Mouse (Mus musculus): ENCODE results near the gene Dnajc22. TPM values are rescaled to one million over a fixed set of nuclear protein-coding genes. Genes with fewer than 3 reads are reported as not detected.

The Dnajc22 gene
- polyA plus RNA-seq, 1 experiment from 2014 or later: 0.99 TPM

- H3K4me3 ChIP-seq: peak overlapping the region; percentile 17; the same call in 1 of the 2 replicates
- H3K4me1 ChIP-seq: peaks cover 46% of the 10 kb centered on the region
- H3K27me3 ChIP-seq (ENCODE audit: low read depth, poor library complexity, severe bottlenecking): no peaks in the 10 kb centered on the region; the same call in 1 of the 2 replicates
- H3K9me3 ChIP-seq (replicated peaks): no peaks in the 10 kb centered on the region
- peak overlapping the region; percentile 50 for H3K27ac ChIP-seq (replicated peaks)
- DNase-seq (ENCODE audit: low spot score): peak; percentile 45
- peaks cover 37% of the 10 kb centered on the region for H3K36me3 ChIP-seq
- WGBS: 40% methylated on average over 11 of the region's 11 CpGs
Observed at GRCm38 (mm10) chr15:99129441-99129840, 36.5 kb downstream of the Dnajc22 start.

- DNase-seq (ENCODE audit: low spot score): no peak
- WGBS: 67% methylated on average over 22 of the region's 22 CpGs
- Histone ChIP-seq H3K9me3 (replicated peaks) (no peaks in the 10 kb centered on the region), H3K27me3 (ENCODE audit: low read depth, poor library complexity, severe bottlenecking) (no peaks in the 10 kb centered on the region; the same call in 1 of the 2 replicates), H3K4me3 (peak overlapping the region; percentile 17; the same call in 1 of the 2 replicates), H3K4me1 (peaks cover 46% of the 10 kb centered on the region), H3K27ac (replicated peaks) (peak overlapping the region; percentile 50), H3K36me3 (peaks cover 44% of the 10 kb centered on the region)
Observed at GRCm38 (mm10) chr15:99129956-99130910, 37.3 kb downstream of the Dnajc22 start.

- Histone ChIP-seq H3K9me3 (replicated peaks) (peaks cover 13% of the 10 kb centered on the region; the same call in 1 of the 2 replicates), H3K36me3 (peaks cover 55% of the 10 kb centered on the region), H3K4me3 (no peak overlapping the region), H3K27me3 (ENCODE audit: low read depth, poor library complexity, severe bottlenecking) (no peaks in the 10 kb centered on the region), H3K27ac (replicated peaks) (no peak overlapping the region), H3K4me1 (peaks cover 11% of the 10 kb centered on the region)
- WGBS: 87% methylated on average over 5 of the region's 5 CpGs
- DNase-seq (ENCODE audit: low spot score): no peak
Observed at GRCm38 (mm10) chr15:99138389-99138788, 45.4 kb downstream of the Dnajc22 start.

- DNase-seq (ENCODE audit: low spot score): peak; percentile 58
- Histone ChIP-seq H3K27me3 (ENCODE audit: low read depth, poor library complexity, severe bottlenecking) (no peaks in the 10 kb centered on the region), H3K27ac (replicated peaks) (peak overlapping the region; percentile 7), H3K9me3 (replicated peaks) (peaks cover 13% of the 10 kb centered on the region; the same call in 1 of the 2 replicates), H3K4me1 (peaks cover 11% of the 10 kb centered on the region), H3K36me3 (peaks cover 45% of the 10 kb centered on the region), H3K4me3 (no peak overlapping the region)
- 69% methylated on average over 6 of the region's 6 CpGs for WGBS
Observed at GRCm38 (mm10) chr15:99139669-99140068, 46.7 kb downstream of the Dnajc22 start.

GRCm38 (mm10) chr15:99150516-99150915 is 57.5 kb downstream of the Dnajc22 start:
- peaks cover 94% of the 10 kb centered on the region for H3K36me3 ChIP-seq
- peaks cover 5% of the 10 kb centered on the region for H3K4me1 ChIP-seq
- no peak overlapping the region for H3K27ac ChIP-seq (replicated peaks)
- no peak for DNase-seq (ENCODE audit: low spot score)
- H3K27me3 ChIP-seq (ENCODE audit: low read depth, poor library complexity, severe bottlenecking): no peaks in the 10 kb centered on the region
- no peak overlapping the region for H3K4me3 ChIP-seq
- no peaks in the 10 kb centered on the region for H3K9me3 ChIP-seq (replicated peaks)
- 93% methylated on average over 7 of the region's 7 CpGs for WGBS

GRCm38 (mm10) chr15:99151324-99151723 is 58.4 kb downstream of the Dnajc22 start:
- Histone ChIP-seq H3K4me3 (no peak overlapping the region), H3K27me3 (ENCODE audit: low read depth, poor library complexity, severe bottlenecking) (no peaks in the 10 kb centered on the region), H3K36me3 (peaks cover 87% of the 10 kb centered on the region), H3K4me1 (peaks cover 5% of the 10 kb centered on the region), H3K27ac (replicated peaks) (no peak overlapping the region), H3K9me3 (replicated peaks) (no peaks in the 10 kb centered on the region)
- WGBS: 89% methylated on average over 8 of the region's 8 CpGs
- DNase-seq (ENCODE audit: low spot score): no peak

GRCm38 (mm10) chr15:99153466-99153865 is 60.5 kb downstream of the Dnajc22 start:
- 98% methylated on average over 8 of the region's 8 CpGs for WGBS
- Histone ChIP-seq H3K4me3 (no peak overlapping the region), H3K27ac (replicated peaks) (no peak overlapping the region), H3K27me3 (ENCODE audit: low read depth, poor library complexity, severe bottlenecking) (no peaks in the 10 kb centered on the region), H3K9me3 (replicated peaks) (no peaks in the 10 kb centered on the region), H3K4me1 (peaks cover 5% of the 10 kb centered on the region), H3K36me3 (peaks cover 67% of the 10 kb centered on the region)
- DNase-seq (ENCODE audit: low spot score): no peak

Small RNA genes within 50 kb of the gene (microRNA-seq; reads per million reads assigned to microRNA genes)
- 2.4 reads per million for gene Mir6960

Other genes starting within 250 kb of the Dnajc22 start
- gene Kmt2d, start 222.0 kb upstream of the Dnajc22 start, polyA plus RNA-seq (2016; fragmentation: Nextera tagmentation; extraction: Ambion mirVana): 9.1 and 10.1 TPM in 2 replicates
- 19.3 and 23.9 TPM in 2 replicates for gene Rhebl1, start 198.6 kb upstream of the Dnajc22 start, polyA plus RNA-seq (2016; fragmentation: Nextera tagmentation; extraction: Ambion mirVana)
- gene Dhh, start 194.6 kb upstream of the Dnajc22 start, polyA plus RNA-seq (2016; fragmentation: Nextera tagmentation; extraction: Ambion mirVana): 0.27 and 0.58 TPM in 2 replicates
- 24.7 and 28.6 TPM in 2 replicates for gene Lmbr1l, start 174.9 kb upstream of the Dnajc22 start, polyA plus RNA-seq (2016; fragmentation: Nextera tagmentation; extraction: Ambion mirVana)
- gene Tuba1b, start 158.6 kb upstream of the Dnajc22 start, polyA plus RNA-seq (2016; fragmentation: Nextera tagmentation; extraction: Ambion mirVana): 2,448 and 2,588 TPM in 2 replicates
- gene Gm49450, start 139.6 kb upstream of the Dnajc22 start, polyA plus RNA-seq (2016; fragmentation: Nextera tagmentation; extraction: Ambion mirVana): not detected in 2 replicates
- 4,467 and 6,520 TPM in 2 replicates for gene Tuba1a, start 139.5 kb upstream of the Dnajc22 start, polyA plus RNA-seq (2016; fragmentation: Nextera tagmentation; extraction: Ambion mirVana)
- 118 and 129 TPM in 2 replicates for gene Tuba1c, start 63.3 kb upstream of the Dnajc22 start, polyA plus RNA-seq (2016; fragmentation: Nextera tagmentation; extraction: Ambion mirVana)
- 3.3 and 4.2 TPM in 2 replicates for gene Prph, start 38.0 kb upstream of the Dnajc22 start, polyA plus RNA-seq (2016; fragmentation: Nextera tagmentation; extraction: Ambion mirVana)
- gene Troap, start 18.6 kb upstream of the Dnajc22 start, polyA plus RNA-seq (2016; fragmentation: Nextera tagmentation; extraction: Ambion mirVana): 47.5 and 50.2 TPM in 2 replicates
- gene C1ql4, start 5.4 kb upstream of the Dnajc22 start, polyA plus RNA-seq (2016; fragmentation: Nextera tagmentation; extraction: Ambion mirVana): 0.21 and 2.3 TPM in 2 replicates
- 55.3 and 57.1 TPM in 2 replicates for gene Spats2, start 32.7 kb downstream of the Dnajc22 start, polyA plus RNA-seq (2016; fragmentation: Nextera tagmentation; extraction: Ambion mirVana)
- 0.07 TPM in 1 of 2 replicates, not detected in the other for gene Kcnh3, start 131.7 kb downstream of the Dnajc22 start, polyA plus RNA-seq (2016; fragmentation: Nextera tagmentation; extraction: Ambion mirVana)
- gene Mcrs1, start 158.8 kb downstream of the Dnajc22 start, polyA plus RNA-seq (2016; fragmentation: Nextera tagmentation; extraction: Ambion mirVana): 202 and 215 TPM in 2 replicates
- 61.2 and 70.7 TPM in 2 replicates for gene Prpf40b, start 201.9 kb downstream of the Dnajc22 start, polyA plus RNA-seq (2016; fragmentation: Nextera tagmentation; extraction: Ambion mirVana)
- 0.11 and 0.19 TPM in 2 replicates for gene Fam186b, start 202.7 kb downstream of the Dnajc22 start, polyA plus RNA-seq (2016; fragmentation: Nextera tagmentation; extraction: Ambion mirVana)

Measured in midbrain, embryonic 10.5 days (tissue).